Comparison of ENCODE assay signal across 27 mouse cellular contexts in genomic region chr4:86485052-86485451, GRCm38 (mm10).
DNase-seq lines count a peak whose midpoint lies in the region; ATAC-seq lines count a peak whose summit lies in the region.
"Had no signal": no experiment of that assay in that cellular context is flagged by ENCODE, and none has a peak within 500 bp of the region (broad histone marks: within the 10 kb centered on the region; RNA-seq: fewer than 3 reads in every experiment).

No protein-coding gene starts in this region.

- H3K4me3 ChIP-seq in intestine, embryonic 14.5 days (ENCODE audit: low read depth, low read length) = no peak overlapping the region
- no peak overlapping the region for H3K4me3 ChIP-seq in intestine, embryonic 16.5 days (ENCODE audit: low read length)
- H3K4me3 ChIP-seq in limb, embryonic 13.5 days = no peak overlapping the region
- H3K4me3 ChIP-seq: embryonic facial prominence, embryonic 15.5 days; gastrocnemius, adult 2 months; heart, adult 2 months; heart, embryonic 13.5 days; hindbrain, embryonic 15.5 days; intestine, embryonic 15.5 days; midbrain, embryonic 12.5 days; stomach, embryonic 15.5 days had no signal

- DNase-seq in embryo, embryonic 10 days (ENCODE audit: low spot score) = peak; percentile 26
- DNase-seq in embryo, embryonic 10.5 days (ENCODE audit: low spot score) = no peak
- DNase-seq in intestine, embryonic 14.5 days (ENCODE audit: low spot score) = peak; percentile 58
- peak; percentile 71 for DNase-seq in forelimb bud, embryonic 11.5 days (ENCODE audit: low read depth, low spot score)
- DNase-seq in urinary bladder, adult 18-20 months (ENCODE audit: low spot score in 2 of 2) = no peak
- DNase-seq in cerebellum, adult 9-10 months = no peak
- DNase-seq: adrenal gland, adult 8-10 months; cerebellum, adult 9-11 months; gastrocnemius, adult 2 months; gastrocnemius, postnatal 36 days; heart, adult 2 months; heart, postnatal 10 days; kidney, adult 8-10 months; kidney, postnatal 4 days; lung, postnatal 36 days; right cerebral cortex, postnatal 25 days had no signal

- WGBS in intestine, embryonic 14.5 days = 22% methylated on average over 6 of the region's 6 CpGs
- 34% methylated on average over 6 of the region's 6 CpGs for WGBS in intestine, embryonic 16.5 days
- WGBS in limb, embryonic 13.5 days = 7% methylated on average over 6 of the region's 6 CpGs

- no peak overlapping the region for H3K4me2 ChIP-seq in intestine, embryonic 14.5 days (ENCODE audit: low read length)
- H3K4me2 ChIP-seq in intestine, embryonic 16.5 days (ENCODE audit: low read depth, low read length) = no peak overlapping the region
- 0 out of 2 replicates have a peak overlapping the region, but pooled peaks have one; percentile 23 for H3K4me2 ChIP-seq in limb, embryonic 13.5 days (replicated peaks)
- H3K4me2 ChIP-seq: embryonic facial prominence, embryonic 15.5 days; heart, embryonic 13.5 days; hindbrain, embryonic 15.5 days; intestine, embryonic 15.5 days; liver, embryonic 11.5 days; midbrain, embryonic 12.5 days; stomach, embryonic 15.5 days had no signal

- no peaks in the 10 kb centered on the region for H3K36me3 ChIP-seq in intestine, embryonic 14.5 days (ENCODE audit: control insufficient read depth, insufficient read depth, low read length)
- no peaks in the 10 kb centered on the region for H3K36me3 ChIP-seq in intestine, embryonic 16.5 days (ENCODE audit: control insufficient read depth, insufficient read depth, low read length)
- H3K36me3 ChIP-seq in limb, embryonic 13.5 days = no peaks in the 10 kb centered on the region
- H3K36me3 ChIP-seq: embryonic facial prominence, embryonic 15.5 days; heart, embryonic 13.5 days; hindbrain, embryonic 15.5 days; intestine, embryonic 15.5 days; midbrain, embryonic 12.5 days; stomach, embryonic 15.5 days had no signal

- no peak overlapping the region for H3K27ac ChIP-seq in intestine, embryonic 14.5 days (ENCODE audit: low read depth)
- no peak overlapping the region for H3K27ac ChIP-seq in intestine, embryonic 16.5 days (ENCODE audit: low read length)
- peak overlapping the region; percentile 63; the same call in 1 of the 2 replicates for H3K27ac ChIP-seq in limb, embryonic 13.5 days
- H3K27ac ChIP-seq: embryonic facial prominence, embryonic 15.5 days; gastrocnemius, adult 2 months; heart, embryonic 13.5 days; hindbrain, embryonic 15.5 days; intestine, embryonic 15.5 days; midbrain, embryonic 12.5 days; stomach, embryonic 15.5 days had no signal

- H3K9me3 ChIP-seq in intestine, embryonic 14.5 days (ENCODE audit: control insufficient read depth, low read length) = no peaks in the 10 kb centered on the region
- no peaks in the 10 kb centered on the region for H3K9me3 ChIP-seq in intestine, embryonic 16.5 days (ENCODE audit: control insufficient read depth, low read length)
- no peaks in the 10 kb centered on the region for H3K9me3 ChIP-seq in limb, embryonic 13.5 days
- H3K9me3 ChIP-seq: embryonic facial prominence, embryonic 15.5 days; heart, embryonic 13.5 days; hindbrain, embryonic 15.5 days; intestine, embryonic 15.5 days; midbrain, embryonic 12.5 days; stomach, embryonic 15.5 days had no signal

- no peak overlapping the region for H3K9ac ChIP-seq in intestine, embryonic 14.5 days (ENCODE audit: low read length)
- H3K9ac ChIP-seq in intestine, embryonic 16.5 days (ENCODE audit: low read depth, low read length) = no peak overlapping the region
- H3K9ac ChIP-seq in limb, embryonic 13.5 days = no peak overlapping the region
- H3K9ac ChIP-seq: embryonic facial prominence, embryonic 15.5 days; heart, embryonic 13.5 days; hindbrain, embryonic 15.5 days; intestine, embryonic 15.5 days; midbrain, embryonic 12.5 days; stomach, embryonic 15.5 days had no signal

- peaks cover 7% of the 10 kb centered on the region for H3K4me1 ChIP-seq in intestine, embryonic 14.5 days (replicated peaks; ENCODE audit: control insufficient read depth, insufficient read depth, low read length)
- no peaks in the 10 kb centered on the region for H3K4me1 ChIP-seq in intestine, embryonic 16.5 days (ENCODE audit: control insufficient read depth, insufficient read depth, low read length)
- peaks cover 52% of the 10 kb centered on the region for H3K4me1 ChIP-seq in limb, embryonic 13.5 days
- H3K4me1 ChIP-seq: hindbrain, embryonic 15.5 days; intestine, embryonic 15.5 days; midbrain, embryonic 12.5 days had no signal

- H3K27me3 ChIP-seq in intestine, embryonic 14.5 days (replicated peaks; ENCODE audit: control insufficient read depth, insufficient read depth, low read length) = no peaks in the 10 kb centered on the region
- H3K27me3 ChIP-seq in intestine, embryonic 16.5 days (replicated peaks; ENCODE audit: control insufficient read depth, insufficient read depth, low read length) = no peaks in the 10 kb centered on the region
- 0 out of 2 replicates have a peak, but pooled peaks cover 3% of the 10 kb centered on the region for H3K27me3 ChIP-seq in limb, embryonic 13.5 days
- H3K27me3 ChIP-seq: CH12.LX; embryonic facial prominence, embryonic 15.5 days; heart, embryonic 13.5 days; hindbrain, embryonic 15.5 days; intestine, embryonic 15.5 days; midbrain, embryonic 12.5 days; stomach, embryonic 15.5 days had no signal

- peak; percentile 62; the same call in 1 of the 2 replicates for ATAC-seq in intestine, embryonic 14.5 days (replicated peaks; ENCODE audit: low FRiP score, low TSS enrichment, low read depth)
- no peak for ATAC-seq in intestine, embryonic 16.5 days
- ATAC-seq in limb, embryonic 13.5 days (ENCODE audit: low FRiP score, low read depth) = peak; percentile 60; the same call in 1 of the 2 replicates
- ATAC-seq: forebrain, embryonic 14.5 days; intestine, embryonic 15.5 days had no signal

Comparison
In these comparisons a context has a peak if more than half of its experiments do, and no peak if none do; other contexts are left out.
1. DNase-seq: peak in embryo, embryonic 10 days (single experiment), intestine, embryonic 14.5 days (single experiment) and forelimb bud, embryonic 11.5 days (single experiment); none in embryo, embryonic 10.5 days (single experiment), urinary bladder, adult 18-20 months (0 of 2) and cerebellum, adult 9-10 months (single experiment).